Mouse (Mus musculus) retina, embryonic 14.5 days (tissue): ENCODE results near the gene Tespa1.
A peak's percentile ranks its signal among the peaks of the same experiment; 100 is the strongest.
"Not testable (repeated sequence)": the region's sequence is repeated elsewhere in the genome, so short reads cannot be mapped to it uniquely, and the experiment has no call there.

ENCODE experiments used
- DNase-seq: peaks from one replicate; pipeline ENCODE4 v3.0.0-alpha.2; 2015; ENCODE audit warnings: low spot score

The Tespa1 gene

GRCm38 (mm10) chr10:130322637-130323036, at the start of gene Tespa1:
Gene Tespa1, plus strand, starts transcription at chr10:130322870.
- no peak for DNase-seq

GRCm38 (mm10) chr10:130275759-130276158, 46.9 kb upstream of the Tespa1 start:
- peak; percentile 26 for DNase-seq

- no peak for DNase-seq
Observed at GRCm38 (mm10) chr10:130276496-130276895, 46.2 kb upstream of the Tespa1 start.

GRCm38 (mm10) chr10:130280066-130280465, 42.6 kb upstream of the Tespa1 start, which contains the start of gene Neurod4:
Gene Neurod4, minus strand, starts transcription at chr10:130280240.
- DNase-seq, result peak; percentile 60

GRCm38 (mm10) chr10:130281982-130282449, 40.7 kb upstream of the Tespa1 start:
- peak; percentile 40 for DNase-seq

GRCm38 (mm10) chr10:130287201-130287600, 35.5 kb upstream of the Tespa1 start:
- DNase-seq, result no peak

- no peak for DNase-seq
Observed at GRCm38 (mm10) chr10:130288007-130288406, 34.7 kb upstream of the Tespa1 start.

GRCm38 (mm10) chr10:130293741-130294408, 28.8 kb upstream of the Tespa1 start:
- no peak for DNase-seq

- peak; percentile 69 for DNase-seq
Observed at GRCm38 (mm10) chr10:130298748-130299147, 23.9 kb upstream of the Tespa1 start.

- not testable (repeated sequence) for DNase-seq
Observed at GRCm38 (mm10) chr10:130304138-130304537, 18.5 kb upstream of the Tespa1 start.

- no peak for DNase-seq
Observed at GRCm38 (mm10) chr10:130311534-130312227, 11.0 kb upstream of the Tespa1 start.

- peak; percentile 43 for DNase-seq
Observed at GRCm38 (mm10) chr10:130313531-130313930, 9.1 kb upstream of the Tespa1 start.

- no peak for DNase-seq
Observed at GRCm38 (mm10) chr10:130314110-130314829, 8.4 kb upstream of the Tespa1 start.

GRCm38 (mm10) chr10:130315846-130316245, 6.8 kb upstream of the Tespa1 start:
- DNase-seq, result no peak

- DNase-seq, result no peak
Observed at GRCm38 (mm10) chr10:130318720-130319119, 4.0 kb upstream of the Tespa1 start.

GRCm38 (mm10) chr10:130320715-130321114, 2.0 kb upstream of the Tespa1 start:
- DNase-seq, result no peak

GRCm38 (mm10) chr10:130322062-130322461, 608 bp upstream of the Tespa1 start:
- DNase-seq, result no peak

- no peak for DNase-seq
Observed at GRCm38 (mm10) chr10:130324243-130324642, 1.6 kb downstream of the Tespa1 start.

- no peak for DNase-seq
Observed at GRCm38 (mm10) chr10:130330711-130331110, 8.0 kb downstream of the Tespa1 start.

- DNase-seq, result no peak
Observed at GRCm38 (mm10) chr10:130336385-130336784, 13.7 kb downstream of the Tespa1 start.

GRCm38 (mm10) chr10:130337581-130337980, 14.9 kb downstream of the Tespa1 start:
- no peak for DNase-seq

- not testable (repeated sequence) for DNase-seq
Observed at GRCm38 (mm10) chr10:130340050-130340449, 17.4 kb downstream of the Tespa1 start.

- DNase-seq, result no peak
Observed at GRCm38 (mm10) chr10:130344056-130344455, 21.4 kb downstream of the Tespa1 start.
